Mouse (Mus musculus) cerebellum, postnatal 4 days (tissue): ENCODE results near the gene Naif1.

ENCODE experiments used
- DNase-seq, 2 experiments: peaks; one replicate each; pipeline ENCODE4 v3.0.0; 2022; ENCODE audit warnings: low spot score in 2 of 2, mixed read lengths in 1 of 2

The Naif1 gene

DNA sequence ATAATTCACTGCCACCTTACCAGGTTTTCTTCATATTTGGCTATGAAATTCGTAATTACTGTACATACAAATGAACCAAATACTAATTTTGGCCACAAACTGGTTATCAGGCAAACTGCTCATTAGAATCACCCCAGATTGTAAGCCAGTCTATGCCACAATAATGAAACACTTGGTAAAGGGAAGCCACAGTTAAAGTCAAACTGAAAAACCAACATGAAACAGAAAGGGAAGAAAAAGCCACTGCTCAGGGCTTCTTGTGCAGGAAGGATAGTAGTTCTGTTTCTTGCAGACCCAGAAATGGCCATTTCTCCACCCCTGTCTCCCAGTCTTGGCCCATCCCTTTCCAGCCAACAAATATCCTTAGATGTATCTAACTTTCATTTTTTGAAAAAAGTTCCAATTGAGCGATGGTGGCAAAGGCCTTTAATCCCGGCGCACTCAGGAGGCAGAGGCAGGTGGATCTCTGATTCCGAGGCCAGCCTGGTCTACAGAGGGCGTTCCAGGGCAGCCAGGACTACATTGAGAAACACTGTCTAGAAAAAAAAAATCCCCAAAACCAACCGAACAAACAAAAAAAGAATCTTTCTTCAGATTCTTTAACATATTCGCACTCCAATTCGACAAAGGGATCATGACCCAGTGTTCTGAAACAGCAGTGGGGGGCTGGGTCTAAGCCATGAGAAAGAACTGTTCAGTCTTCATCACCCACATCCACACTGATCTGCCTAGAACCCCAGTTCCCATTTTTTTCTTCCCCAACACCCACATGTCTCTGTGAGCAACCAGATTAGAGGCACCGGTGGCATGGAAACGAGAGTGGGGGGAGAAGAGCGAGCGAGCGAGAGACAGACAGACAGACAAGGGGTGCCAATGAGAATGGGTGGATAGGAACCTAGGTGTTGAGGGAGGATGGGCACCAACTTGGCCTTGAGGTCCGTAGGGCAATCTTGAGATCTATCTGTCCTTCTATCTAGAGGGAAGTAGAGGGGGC is at the start of gene Naif1:
Naif1 (plus strand) TSS at position 697 of the 994 bp plus-strand sequence.
- no peak for DNase-seq

- peak; percentile 93 to 95 for DNase-seq
Observed at GRCm38 (mm10) chr2:32404663-32405062, 45.6 kb upstream of the Naif1 start.

- DNase-seq, result no peak
Observed at GRCm38 (mm10) chr2:32407144-32407824, 43.0 kb upstream of the Naif1 start.

DNA sequence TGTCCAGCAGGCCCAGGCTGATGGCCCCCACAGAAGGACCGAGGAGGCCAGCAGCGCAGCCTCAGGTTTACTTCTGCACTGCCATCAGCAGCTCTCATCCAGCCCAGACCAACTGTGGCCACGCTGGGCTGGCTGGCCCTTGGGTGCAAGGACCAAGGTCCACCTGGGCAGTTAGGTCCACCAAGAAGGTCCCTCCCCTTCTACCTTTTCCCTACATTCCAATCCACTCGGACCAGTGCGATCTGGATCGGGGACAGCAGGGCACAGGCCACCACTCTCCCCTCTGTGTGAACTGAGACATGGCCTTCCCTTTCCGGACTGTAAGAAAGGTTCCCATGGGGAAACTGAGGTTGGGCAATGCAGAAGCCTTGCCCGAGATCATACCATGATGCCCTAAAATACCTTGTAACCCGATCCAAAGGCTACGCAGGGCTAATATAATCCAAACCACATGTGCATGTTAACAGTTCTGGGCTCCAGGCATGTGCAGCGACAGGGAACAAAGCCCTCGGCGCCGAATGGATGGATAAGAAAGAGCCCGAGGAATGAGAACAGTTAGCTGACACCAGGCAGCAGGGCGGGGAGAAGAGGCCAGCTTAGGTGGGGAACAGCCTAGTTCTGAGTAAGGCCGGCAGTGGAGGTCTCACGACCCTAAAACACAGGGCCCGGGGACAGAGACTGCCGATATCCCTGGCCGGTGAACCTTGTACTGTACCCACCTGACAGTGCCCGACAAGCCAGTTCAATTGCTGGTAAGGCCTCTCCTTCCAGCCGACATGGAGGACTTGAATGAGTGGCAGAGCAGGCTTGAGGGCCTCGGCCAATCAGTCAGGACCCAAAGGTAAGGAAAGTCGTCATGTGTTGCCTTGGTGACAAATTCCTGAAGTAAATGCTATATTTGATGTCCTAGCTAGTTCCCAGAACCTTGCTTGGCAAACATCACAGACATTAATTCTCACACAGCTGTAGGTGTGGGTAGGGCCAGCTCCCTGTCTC is 41.5 kb upstream of the Naif1 start:
- DNase-seq, result no peak

DNA sequence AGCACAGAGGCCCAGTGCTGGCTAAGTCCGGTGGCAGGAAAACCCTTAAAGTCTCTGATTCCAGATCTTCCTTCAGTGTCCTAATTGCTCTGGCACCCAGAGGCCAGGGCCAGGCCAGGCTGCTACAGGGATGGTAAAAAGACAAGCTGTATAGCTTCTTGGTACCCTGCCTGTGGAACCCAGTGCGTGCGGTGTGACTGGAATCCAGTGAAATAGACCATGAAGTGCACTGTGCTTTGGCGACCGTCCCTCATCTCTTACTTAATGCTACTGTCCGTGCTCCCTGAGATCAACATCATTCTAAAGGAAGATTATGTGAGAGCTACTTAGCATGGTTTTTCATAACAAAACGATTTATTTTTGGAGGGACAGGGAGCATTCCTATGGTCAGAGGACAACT is 38.9 kb upstream of the Naif1 start:
- DNase-seq, result no peak

DNA sequence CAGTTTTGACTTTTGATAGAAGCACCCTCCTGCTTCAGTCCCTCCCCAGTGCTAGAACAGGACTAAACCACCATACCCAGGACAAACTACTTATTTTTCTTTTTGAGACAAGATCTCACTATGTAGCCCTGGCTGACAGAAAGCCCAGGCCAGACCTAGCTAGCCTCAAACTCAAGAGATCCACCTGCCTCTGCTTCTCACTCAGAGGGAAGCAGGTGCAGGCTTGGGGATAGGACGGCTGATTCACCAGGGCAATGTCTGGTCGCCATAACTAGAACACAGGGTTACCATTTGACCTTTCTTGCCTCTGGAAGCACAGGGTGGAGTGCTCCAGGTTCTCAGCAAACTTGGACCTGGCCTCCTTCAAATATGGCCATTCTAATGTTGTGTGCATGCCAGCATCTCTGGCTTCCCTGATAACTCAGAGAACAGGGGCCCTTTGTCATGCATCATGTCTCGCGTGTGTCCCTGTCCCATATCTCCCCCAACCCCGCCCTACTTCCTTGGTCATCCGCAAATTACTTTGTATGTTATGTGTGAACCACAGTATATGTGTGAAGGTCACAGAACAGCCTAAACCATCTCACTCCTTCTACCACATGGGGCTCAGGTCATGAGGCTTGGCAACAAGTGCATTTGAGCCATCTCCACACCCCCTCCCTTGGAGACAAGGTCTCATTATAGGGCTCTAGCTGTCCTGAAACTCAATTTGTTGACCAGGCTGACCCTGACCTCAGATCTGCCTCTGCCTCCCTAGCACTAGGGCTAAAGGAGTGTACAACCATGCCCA is 37.3 kb upstream of the Naif1 start:
- DNase-seq, result no peak

- no peak for DNase-seq
Observed at GRCm38 (mm10) chr2:32413936-32414335, 36.3 kb upstream of the Naif1 start.

- DNase-seq, result no peak
Observed at GRCm38 (mm10) chr2:32415801-32416200, 34.5 kb upstream of the Naif1 start.

- DNase-seq, result no peak
Observed at GRCm38 (mm10) chr2:32416556-32416955, 33.7 kb upstream of the Naif1 start.

GRCm38 (mm10) chr2:32417486-32417885 is 32.8 kb upstream of the Naif1 start:
- no peak for DNase-seq

DNA sequence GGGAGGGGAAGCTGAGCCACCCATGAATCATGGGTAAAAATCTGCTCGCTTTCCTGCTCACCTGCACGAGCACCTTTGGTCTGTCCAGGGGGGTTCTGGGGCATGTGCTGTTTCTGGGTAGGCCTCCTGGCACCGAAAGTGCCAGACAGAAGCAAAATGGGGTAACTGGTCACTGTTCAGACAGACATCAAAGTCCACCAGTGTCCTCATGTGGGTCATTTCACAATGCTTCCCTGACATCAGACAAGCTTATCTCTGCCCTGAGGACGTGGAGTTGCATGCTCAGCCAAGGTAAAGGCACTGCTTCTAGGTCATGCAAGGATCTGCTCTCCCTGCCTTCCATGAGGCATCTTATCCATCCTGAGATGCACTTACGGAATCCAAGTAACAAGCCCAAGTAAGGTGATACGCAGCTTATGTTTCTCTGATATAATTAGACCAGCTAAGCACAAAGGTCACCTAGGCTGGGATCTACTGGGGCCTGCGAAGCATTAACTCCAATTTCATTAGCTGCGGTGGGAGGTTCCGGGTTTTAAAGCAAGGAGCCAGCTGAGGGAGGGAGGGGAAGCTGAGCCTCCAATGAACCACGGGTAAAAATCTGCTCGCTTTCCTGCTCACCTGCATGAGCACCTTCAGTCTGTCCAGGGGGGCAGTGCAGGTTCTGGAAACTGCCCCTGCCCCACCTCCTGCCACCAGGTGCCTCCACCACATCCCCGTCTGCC is 31.7 kb upstream of the Naif1 start:
- no peak for DNase-seq

- DNase-seq, result no peak
Observed at GRCm38 (mm10) chr2:32419359-32419758, 30.9 kb upstream of the Naif1 start.

DNA sequence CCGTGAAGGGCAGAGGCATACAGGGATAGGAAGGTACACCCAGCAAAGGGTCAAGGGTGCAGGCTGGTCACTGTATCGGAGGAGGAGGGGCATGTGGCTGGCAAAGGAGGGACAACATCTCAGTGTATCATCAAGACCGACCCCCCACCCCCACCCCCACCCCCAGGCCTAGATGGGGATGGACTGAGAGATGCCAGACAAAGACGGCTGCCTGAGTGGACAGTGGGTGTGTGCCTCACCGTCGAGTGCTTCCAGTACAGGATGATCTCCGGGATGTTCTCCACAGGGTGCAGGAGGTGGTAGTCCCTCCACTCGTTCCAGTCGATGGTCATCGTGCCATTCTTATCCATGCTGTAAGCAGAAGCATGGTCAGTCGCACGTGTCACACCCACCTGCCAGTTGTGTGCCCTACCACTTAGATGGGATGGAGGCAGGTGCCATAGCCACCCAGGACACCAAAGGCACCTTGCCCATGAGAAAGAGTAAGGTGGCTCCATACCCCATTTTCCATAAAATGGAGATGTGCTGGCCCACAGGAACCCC is 30.1 kb upstream of the Naif1 start:
- DNase-seq, result no peak

GRCm38 (mm10) chr2:32420647-32421046 is 29.6 kb upstream of the Naif1 start:
- DNase-seq, result no peak

DNA sequence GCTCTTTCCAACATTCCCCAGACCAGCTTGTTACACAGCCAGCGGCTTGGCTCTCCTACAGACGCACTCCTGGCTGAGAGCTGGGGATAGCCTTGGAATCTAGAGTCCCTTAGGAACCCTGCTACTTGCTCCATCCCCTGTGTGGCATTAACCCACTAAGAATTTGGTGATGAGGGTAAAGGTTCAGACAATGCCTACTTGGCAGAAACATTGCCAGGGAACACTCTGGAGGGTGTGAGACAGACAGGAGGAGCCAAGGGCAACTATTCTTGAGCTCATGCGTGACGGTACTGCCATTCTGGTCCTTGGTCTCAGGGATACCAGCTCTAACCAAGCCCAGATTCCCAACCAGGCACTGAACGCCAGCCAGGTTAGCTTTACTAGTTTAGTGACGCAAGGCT is 28.4 kb upstream of the Naif1 start:
- no peak for DNase-seq

- no peak for DNase-seq
Observed at GRCm38 (mm10) chr2:32423481-32424331, 26.6 kb upstream of the Naif1 start.

GRCm38 (mm10) chr2:32424796-32425195 is 25.5 kb upstream of the Naif1 start:
- no peak for DNase-seq

DNA sequence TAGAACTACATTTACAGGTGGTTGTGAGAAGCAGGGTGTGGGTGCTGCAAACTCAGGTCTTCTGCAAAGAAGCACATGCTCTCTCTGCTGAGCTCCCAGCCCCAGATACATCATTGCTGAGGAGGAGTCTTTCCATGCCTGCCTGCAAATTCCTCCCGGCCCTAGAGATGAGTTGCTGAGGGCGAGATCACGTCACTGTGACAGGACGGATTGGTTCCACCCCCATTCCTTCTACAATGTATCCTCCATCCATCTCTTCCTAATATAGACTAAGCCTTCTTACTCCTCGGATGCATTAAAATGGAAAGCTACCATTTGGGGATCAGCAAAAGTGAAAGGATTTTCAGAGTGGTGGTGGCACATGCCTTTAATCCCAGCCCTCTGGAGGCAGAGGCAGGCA is 24.7 kb upstream of the Naif1 start:
- DNase-seq, result no peak

GRCm38 (mm10) chr2:32426141-32426540 is 24.1 kb upstream of the Naif1 start:
- no peak for DNase-seq
